Mouse (Mus musculus) frontal cortex, postnatal 14 days (tissue): ENCODE data around the gene Atxn2.
"Not testable (repeated sequence)": the region's sequence is repeated elsewhere in the genome, so short reads cannot be mapped to it uniquely, and the experiment has no call there.

Experiments used
- DNase-seq, 2 experiments: peaks; one replicate each; pipeline ENCODE4 v3.0.0; 2022; ENCODE audit warnings: low spot score in 2 of 2

Atxn2 gene

DNA sequence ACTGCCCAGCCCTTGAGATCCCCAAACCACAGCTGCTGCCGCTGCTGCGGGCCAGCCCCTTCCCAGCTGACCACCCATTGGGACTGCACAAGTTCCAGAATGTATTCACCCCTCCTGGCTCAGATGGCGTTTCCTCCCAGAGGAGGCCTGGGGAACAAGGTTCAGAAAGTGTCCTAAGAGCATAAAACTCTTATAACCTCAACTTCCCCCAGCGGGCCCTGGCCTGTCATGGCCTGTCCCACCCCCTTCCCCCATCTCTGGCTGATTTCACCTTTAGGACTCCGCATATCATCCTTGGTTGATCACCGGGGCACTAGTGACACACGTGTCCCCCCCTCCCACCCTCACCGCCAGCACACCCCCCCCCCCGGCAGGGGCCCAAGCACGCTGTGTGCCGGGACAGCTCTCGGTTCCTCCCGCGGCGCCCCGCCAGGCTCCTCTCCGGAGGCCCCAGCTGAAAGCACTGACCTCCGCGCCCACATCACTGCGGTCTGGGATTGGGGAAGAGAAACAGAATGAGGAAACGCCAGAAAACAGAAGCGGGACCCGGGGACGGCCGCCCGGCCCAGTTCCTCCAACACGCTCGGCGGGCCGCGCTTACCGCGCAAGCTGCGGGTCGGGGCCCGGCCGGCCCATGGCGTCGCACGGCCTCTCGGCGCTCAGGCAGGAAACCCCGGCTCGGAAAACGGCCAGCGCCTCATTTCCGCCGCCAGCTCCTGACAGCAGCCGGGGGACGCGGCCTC lies 125.0 kb downstream of the Atxn2 start:
- no peak for DNase-seq

DNA sequence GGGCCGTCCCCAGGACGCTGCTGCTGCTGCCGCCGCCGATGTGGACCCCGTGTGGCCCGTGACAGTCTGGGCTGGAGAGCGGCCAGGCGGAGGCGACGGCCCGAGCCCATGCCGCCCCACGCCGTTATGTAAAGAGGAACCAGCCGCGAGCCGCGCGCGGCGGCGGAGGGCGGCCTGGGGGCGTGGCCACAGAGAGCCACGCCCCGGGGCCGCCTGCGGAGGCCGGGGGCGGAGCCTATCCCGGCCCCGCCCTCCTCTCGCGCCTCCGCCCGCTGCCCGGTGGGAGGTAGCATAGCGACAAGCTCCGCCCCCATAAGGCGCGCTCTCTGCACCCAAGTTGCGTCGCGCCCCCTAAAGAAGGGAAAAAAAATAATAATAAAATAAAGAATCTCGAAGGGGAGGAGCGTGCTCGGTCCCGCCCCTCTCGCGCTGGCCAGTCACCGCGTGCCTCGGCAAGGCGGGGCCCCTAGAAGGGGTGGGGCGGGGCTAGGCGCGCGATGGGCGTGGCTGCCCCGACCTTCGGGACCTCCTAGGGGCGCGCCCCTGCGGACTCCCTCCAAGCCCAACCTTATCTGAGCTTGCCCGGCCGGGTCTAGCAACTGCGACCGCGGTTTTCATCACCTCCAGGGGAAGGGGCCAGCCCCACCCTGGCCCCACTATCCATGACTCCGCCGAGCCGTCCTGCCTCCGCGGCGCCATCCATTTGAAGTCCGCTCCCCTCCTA lies 125.7 kb downstream of the Atxn2 start:
- peak; percentile 76 to 78 for DNase-seq

DNA sequence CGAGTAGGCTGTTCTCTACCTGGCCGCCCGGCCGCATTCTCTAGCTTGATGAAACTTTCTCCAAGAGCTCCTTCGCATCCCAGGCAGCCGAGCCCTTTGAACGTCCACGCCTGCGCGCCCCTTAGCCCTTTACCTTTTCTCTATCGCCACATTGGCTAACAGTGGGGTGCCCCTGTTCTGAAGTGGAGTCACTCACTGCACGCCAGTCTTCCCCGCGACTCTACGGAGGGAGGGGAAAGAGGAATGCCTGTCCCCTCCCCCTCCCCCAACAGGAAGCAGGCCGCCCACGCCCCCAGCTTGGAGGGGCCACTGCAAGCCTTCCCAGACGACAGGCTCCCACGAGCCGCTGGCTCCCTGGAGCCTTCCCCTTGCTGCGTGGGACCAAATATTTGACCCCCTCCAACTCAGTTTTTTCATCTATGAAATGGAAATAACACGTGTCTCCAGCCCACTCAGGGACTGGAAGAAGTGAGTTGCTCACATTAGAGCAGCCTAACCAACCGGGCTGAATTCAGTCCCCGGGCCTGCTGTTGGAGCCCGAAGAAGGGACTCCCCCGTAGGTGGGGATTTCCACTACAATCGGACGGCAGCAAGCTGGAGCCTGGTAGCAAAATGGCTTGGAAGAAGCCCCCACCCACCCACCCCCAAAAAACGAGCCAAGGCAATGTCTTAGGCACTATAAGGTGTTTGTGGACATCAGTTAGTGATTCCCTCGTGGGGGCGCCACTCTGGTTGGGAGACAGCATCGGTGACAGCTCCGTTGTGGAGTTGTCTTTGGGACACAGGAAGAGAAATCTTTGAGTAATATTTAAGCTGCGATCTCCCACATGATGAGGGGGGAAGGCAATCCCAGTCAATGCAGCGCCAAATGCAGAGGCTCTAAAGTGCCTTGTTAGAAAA lies 126.6 kb downstream of the Atxn2 start, which contains the start of gene Sh2b3:
TSS of gene Sh2b3 (minus strand) at position 206 of the 900 bp plus-strand sequence.
- no peak for DNase-seq

DNA sequence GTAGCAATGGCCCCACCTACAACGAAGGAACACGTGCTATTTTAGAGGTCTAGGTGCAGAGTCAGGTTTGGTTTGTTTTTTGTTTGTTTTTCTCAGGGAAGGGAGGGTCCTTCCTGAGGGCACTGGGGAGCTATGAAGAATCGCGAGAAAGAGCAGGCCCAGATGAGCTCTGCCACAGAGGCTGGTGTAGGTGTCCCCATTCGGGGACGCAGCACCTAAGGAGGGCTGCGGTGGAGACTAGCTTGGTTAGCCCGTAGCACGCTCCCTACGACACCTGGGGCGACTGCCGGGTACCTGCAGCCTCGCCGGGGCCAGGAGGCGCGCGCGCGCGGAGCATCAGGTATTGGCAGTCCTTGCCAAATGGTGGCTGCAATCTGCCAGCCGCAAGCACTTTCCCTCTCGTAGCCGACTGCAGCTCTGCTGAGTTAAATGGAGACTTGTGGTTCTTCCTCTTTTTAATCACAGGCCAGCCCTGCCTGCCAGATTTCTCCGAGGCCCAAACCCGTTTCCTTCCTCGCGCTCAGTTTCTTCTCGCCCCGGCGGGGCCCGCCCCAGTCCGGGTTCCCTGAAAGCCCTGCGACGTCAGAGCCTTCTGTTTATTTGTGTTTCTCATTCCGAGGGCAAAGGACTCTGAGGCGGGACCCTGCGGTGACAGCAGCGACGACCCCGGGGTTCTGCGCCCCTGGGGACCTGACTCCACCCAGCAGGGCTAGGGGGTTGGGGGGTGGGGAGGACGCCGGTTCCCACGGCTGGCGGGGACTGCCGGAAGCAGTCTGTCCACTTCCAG lies 127.4 kb downstream of the Atxn2 start:
- DNase-seq, result no peak

DNA sequence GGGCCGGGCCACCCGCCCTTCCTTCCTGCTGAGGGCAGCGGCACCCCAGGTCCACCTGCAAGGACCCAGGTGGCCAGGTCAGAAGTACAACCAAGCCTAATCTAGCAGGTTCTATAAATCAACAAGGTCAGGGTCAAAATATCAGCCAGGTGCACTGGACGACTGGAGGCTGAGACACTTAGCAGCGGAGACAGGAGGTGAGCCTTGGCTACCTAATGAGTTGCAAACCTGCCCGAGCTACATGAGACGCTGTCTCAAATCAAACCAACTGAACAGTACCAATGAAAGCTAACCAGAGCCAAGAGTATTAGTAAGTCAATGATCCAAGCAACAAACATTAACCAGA lies 128.0 kb downstream of the Atxn2 start:
- no peak for DNase-seq

DNA sequence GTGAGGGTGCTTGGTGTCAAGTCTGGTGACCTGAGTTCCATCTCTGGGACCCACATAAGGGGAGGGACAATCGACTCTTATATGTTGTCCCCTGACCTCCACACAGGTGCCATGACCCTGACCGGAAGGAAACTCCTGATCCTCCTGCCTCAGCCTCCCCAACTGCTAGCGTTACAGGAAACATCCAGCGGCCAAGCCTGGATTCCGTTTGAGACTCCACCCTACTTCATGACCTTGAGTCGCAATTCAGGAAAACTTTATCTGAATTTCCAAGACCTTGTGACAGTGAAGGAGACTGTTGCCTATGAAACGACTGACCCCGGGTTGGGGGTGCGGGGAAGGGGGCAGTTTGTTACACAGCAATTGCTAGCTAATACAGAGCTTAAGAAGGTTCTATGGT lies 130.4 kb downstream of the Atxn2 start:
- no peak for DNase-seq

DNA sequence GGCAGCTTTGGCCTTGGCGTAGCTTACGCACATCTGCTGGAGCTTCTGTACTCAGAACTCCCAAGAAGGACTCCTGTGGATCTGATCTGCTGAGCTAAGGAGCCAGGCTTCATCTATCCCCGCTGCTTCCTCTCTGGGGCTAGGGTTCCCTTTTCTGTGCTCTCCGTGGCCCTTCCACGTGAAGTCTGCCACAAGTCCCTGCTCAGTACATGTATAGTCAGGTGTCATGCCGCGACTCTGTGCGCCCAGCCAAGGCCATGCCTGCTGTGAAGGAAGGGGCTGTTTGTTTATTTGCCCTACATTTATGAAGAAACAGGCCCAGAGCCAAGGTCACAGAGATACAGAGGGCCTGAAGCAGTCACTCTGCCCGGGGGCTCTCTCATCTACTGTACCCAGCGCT lies 130.8 kb downstream of the Atxn2 start:
- DNase-seq, result no peak

DNA sequence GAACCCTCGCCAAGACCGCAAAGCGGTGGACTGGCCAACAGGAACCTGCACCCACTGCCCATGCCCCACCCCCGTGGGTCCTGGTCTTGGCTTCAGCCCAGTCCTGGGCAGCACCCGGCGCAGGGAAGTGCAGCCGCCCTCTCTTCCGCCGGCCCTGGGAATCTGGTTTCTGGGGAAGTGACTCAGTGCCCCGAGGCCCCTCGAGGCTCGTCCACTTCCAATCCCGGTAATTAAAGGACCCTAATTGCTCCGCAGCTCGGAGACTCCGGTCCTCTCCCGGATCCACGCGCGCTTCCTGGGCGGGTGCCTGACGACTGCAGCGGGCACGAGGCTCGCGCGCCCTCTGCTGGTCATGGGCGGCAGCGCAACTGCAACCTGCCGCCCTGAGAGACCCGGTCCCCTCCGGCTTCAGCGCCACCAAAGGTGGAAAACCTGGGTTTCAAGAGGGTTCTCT lies 131.6 kb downstream of the Atxn2 start:
- peak in 1 of 2 experiments; percentile 67 for DNase-seq

DNA sequence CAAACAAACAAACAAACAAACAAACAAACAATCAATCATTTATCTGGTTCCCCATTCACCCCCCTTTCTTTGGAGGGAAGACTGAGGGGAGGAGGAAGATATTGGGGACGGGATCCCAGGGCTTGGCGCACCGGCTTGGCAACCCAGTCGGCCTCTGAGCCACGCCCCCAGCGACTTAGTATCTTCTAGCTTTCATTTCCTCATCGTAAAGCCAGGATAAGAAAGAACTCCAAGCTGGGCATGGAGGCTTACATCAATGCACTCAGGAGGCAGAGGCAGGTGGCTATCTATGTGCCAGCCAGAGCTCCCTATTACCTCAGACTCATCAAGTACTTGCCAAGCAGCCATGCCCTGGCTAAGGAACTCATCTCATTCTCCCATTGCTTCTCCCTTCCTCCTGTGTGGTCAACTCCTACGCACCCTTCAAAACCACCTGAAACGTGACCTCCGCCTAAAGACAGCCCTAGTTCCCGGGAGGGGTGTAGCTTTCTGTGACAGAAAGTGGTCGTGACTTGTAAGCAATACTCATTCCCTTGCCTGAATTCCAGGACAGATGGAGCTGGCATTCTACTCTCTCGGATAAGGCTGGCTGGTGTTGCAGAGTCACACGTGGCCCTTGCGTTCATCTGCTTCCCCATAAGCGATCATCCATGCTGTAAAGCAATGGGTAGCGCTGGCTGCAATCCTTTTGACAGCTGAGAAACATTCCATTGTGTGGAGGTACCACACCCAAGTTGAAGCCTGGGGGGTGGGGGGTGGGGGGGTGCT lies 132.2 kb downstream of the Atxn2 start:
- DNase-seq, result no peak

DNA sequence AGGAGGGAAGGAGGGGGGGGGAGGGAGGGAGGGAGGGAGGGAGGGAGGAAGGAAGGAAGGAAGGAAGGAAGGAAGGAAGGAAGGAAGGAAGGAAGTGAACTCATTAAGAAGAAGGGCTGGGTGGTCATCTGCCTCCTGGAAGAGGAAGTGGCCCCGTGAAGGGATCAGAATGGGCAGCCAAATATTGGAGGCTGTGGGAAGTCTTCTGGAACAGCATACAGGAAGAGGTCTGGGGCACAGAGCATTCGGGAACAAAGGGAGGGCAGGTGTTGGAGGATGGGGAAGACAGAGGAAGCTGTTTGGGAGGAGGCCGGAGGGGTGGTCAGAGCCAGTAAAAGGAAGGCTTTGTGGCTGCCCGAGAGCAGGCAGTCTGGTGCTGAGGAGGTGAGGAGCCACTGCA lies 134.2 kb downstream of the Atxn2 start:
- DNase-seq, result no peak

DNA sequence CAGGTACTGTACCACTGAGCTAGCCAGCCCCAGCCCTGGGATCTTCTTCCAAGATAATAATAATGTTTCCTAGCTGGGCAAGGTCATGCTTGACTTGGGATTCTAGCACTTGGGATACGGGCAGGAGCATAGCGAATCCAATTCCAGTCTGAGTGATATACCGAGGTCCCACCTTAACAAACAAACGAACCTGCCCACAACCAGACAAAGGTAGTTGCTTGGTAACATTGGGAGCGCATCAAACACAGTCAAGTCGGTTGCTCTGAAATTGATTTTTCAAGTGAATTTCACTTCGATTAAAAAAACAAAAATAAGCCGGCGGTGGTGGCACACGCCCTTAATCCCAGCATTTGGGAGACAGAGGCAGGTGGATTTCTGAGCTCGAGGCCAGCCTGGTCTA lies 135.2 kb downstream of the Atxn2 start:
- no peak for DNase-seq

DNA sequence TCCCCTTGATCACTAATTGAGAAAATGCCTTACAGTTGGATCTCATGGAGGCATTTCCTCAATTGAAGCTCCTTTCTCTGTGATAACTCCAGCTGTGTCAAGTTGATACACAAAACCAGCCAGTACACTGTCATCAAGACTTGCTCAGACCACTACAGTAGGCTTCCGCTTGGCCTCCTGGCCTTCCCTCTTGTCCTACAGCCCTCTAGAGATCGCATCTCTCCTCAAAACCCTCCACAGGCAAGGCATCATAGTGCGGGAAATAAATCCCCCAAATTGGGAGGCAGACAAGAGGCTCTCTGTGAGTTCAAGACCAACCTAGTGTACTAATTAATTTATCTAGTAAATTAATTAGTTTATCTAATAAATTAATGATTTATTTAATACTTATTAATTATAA lies 136.1 kb downstream of the Atxn2 start:
- DNase-seq, result not testable (repeated sequence)

DNA sequence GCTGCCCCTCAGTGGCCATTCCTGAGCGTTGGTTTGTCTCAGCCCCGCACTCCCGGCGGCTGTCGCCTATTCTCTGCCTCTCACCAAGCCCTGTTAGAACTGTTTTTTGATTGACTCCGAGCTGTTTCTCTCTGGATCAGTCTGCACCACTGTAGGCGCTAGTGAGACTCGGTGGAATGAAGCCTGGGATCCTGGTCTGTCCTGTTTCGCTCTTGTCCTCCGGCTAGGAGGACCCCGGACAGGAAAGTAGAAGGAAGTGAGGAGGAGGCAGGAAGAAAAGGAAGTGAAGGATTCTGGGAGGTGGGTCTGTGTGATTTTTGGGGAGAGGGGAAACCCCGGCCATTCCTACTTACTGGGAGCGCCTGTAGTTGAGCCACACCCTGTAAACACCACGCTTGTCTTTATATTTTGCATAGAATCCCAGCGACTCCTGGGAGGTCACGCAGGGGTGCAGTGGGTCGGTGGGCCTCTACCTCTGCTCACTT lies 136.9 kb downstream of the Atxn2 start:
- DNase-seq, result no peak

DNA sequence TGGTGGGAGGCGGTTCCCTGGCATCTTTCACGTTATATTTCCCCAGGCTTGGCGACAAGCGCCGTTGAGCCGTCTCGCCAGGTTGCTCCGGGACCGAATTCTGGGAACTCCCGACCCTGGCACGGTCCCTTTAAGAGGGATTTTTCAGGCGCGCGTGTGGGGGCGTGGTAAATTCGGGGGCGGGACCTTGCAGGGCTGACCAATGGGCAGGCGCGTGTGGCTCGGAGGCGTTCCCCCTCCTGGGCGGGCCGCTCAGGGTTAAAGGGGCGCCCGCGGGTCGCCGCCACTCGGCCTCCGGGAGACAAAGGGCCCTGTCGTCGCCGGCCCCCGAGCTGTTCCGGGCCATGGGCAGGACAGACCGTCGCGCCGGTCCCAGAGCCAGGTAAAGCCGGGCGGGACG lies 137.6 kb downstream of the Atxn2 start, which contains the start of gene Pheta1:
TSS of gene Pheta1 (plus strand) at position 242 of the 400 bp plus-strand sequence.
- DNase-seq, result peak; percentile 82 to 91

DNA sequence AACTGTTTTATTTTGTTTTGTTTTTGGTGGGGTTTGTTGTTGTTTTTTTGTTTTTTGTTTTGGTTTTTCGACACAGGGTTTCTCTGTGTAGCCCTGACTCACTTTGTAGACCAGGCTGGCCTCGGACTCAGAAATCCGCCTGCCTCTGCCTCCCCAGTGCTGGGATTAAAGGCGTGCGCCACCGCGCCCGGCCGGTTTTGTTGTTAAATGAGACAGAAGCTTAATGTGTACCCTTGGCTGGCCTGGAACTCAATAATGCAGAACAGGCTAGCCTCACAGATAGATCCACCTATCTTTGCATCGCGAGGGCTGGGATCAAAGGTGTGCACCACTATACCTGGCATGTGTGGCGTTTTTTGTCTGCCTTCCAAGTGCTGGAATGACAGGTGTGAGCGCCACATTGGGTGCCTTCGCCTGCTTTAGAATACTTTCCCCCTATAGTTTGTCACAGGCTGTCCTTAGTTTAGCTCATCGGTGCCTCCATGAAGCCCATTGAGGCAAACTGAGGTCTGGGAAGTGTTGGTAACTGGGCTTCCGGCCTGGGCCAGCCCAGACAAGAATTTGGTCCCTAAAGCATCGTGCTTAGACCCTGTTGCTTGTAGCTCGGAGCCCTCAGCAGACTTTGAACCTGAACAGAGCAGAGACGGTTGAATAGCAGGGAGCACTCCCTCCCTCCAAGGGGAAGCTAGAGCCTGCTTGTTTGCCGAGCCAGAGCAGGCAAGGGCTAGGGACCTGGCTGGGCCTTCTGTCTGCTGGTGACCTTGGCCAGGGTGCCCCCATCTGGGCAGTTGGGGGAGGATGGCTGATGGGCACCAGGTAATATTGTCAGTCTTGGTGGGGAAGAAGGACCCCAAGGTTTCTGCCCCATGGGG lies 138.6 kb downstream of the Atxn2 start:
- DNase-seq, result no peak

DNA sequence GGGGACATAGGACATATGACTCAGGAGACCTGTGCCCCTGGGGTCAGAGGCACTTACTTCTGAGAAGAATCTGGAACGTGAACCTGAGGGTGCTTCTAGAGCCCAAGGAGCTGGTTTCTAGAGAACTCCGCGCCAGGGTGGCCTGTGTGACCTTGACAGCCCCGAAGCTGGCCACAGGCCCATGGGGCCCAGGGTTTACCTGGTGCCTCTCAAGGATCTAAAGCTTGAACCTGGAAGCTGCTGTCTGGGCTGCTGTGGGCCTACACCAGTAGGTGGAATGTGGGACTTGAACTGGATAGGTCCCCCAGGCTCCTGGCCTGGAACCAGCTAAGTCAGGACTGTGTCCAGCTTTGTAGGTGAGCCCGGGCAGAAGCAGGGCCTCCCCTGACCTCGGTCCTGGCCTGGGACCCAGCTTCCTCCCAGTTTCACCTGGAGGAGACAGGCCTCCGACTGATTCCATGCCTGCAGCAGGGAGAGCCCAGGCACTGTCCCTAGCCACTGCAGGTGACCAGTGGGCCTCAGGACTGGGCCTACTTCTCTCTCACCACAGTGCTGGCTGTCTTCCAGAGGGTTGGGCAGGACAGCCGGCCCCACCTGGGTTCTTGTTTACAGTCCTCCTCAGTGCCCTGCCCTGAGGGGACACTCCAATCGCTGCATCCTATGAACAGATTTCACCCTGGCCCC lies 142.4 kb downstream of the Atxn2 start:
- DNase-seq, result no peak

DNA sequence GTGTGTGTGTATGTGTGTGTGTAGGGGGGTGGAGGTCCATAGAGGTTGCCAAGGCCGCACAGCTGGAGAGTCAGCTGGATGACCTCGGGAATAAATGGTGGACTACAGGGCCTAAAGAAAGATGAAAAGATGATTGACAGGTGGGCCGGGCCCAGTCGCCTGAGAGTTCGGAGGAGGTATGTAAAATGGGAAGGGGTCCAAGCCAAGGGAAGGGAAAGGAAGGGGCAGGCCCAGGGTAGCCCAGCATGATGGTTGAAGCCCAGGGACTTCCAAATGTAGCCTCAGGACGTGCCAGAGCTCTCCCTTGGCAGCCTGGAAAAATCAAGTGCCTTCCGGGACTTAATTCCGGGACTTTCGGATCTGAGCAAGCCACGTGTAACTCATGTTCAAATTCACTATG lies 143.6 kb downstream of the Atxn2 start:
- no peak for DNase-seq

DNA sequence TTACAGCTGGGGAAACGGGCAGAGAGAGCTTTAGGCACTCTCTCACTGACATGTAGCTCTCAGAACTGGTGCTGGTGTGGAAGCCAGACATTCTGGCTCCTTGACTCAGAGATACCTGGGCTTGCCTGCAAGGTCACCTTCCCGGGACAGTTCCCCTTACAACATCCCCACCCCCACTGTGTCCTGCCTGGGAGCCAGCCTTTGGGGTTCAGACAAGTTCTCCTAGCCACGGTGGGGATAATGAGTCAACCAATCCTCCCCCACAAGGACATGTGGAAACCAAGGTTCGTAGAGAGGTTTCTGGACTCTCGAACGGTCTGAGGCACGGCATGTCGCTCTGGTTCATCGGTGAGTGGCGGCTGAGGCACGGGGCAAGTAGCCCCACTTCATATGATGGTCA lies 145.6 kb downstream of the Atxn2 start:
- no peak for DNase-seq

DNA sequence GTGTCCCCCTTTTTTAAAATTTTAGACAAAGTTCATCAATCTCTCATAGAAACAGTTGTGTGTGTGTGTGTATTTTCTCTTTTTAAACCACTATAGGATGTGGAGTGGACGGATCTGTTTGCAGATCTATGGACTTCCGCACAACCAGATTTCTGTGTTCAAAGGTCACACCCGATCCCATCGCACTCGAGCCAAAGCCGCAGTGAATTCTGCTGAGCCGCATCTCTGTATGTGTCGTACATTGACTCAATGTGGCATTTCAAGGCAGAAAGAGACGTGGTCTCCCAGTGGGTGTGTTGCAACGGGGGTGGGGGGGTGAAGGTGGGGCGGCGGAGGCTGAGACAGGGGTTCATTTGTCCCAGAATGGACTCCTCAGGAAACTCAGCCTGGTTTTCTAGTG lies 147.3 kb downstream of the Atxn2 start:
- no peak for DNase-seq
